Mouse (Mus musculus) C2C12 (cell line): Measurements from ENCODE around the gene Taf12. TPM values are rescaled to one million over a fixed set of nuclear protein-coding genes. Genes with fewer than 3 reads are reported as not detected.
A peak's percentile ranks its signal among the peaks of the same experiment; 100 is the strongest.

Experiments
- H3K27me3 ChIP-seq: one replicate; pipeline ENCODE4 v1.6.1; 2011; ENCODE audit not compliant: control insufficient read depth, insufficient read depth, insufficient read length
- H3K36me3 ChIP-seq: one replicate; pipeline ENCODE4 v1.6.1; 2011; ENCODE audit not compliant: control insufficient read depth, insufficient read depth
- H3K4me3 ChIP-seq: one replicate; pipeline ENCODE4 v1.5.1; 2011; ENCODE audit warnings: mild to moderate bottlenecking, control low read depth; ENCODE audit not compliant: poor library complexity, insufficient read depth, severe bottlenecking
- H3K79me2 ChIP-seq: one replicate; pipeline ENCODE4 v1.6.1; 2011; ENCODE audit not compliant: control insufficient read depth, insufficient read depth
- H3K79me3 ChIP-seq: one replicate; pipeline ENCODE4 v1.6.1; 2011; ENCODE audit warnings: low read depth, control low read depth
- H3ac ChIP-seq: one replicate; pipeline ENCODE3; 2011; ENCODE audit warnings: low read depth; ENCODE audit not compliant: control insufficient read depth, insufficient read length
- FOSL1 ChIP-seq: IDR thresholded peaks from one replicate; pipeline ENCODE4 v1.8.0; 2011; ENCODE audit warnings: mild to moderate bottlenecking, low read length; ENCODE audit not compliant: poor library complexity, insufficient read depth, severe bottlenecking
- MAX ChIP-seq: IDR thresholded peaks from one replicate; pipeline ENCODE4 v1.6.1; 2011; ENCODE audit warnings: mild to moderate bottlenecking, control low read depth
- MYOG ChIP-seq: IDR thresholded peaks from one replicate; pipeline ENCODE4 v1.6.1; 2011; ENCODE audit not compliant: control insufficient read depth, insufficient read length; ENCODE audit errors: extremely low read depth
- USF1 ChIP-seq: IDR thresholded peaks from one replicate; pipeline ENCODE4 v1.6.1; 2011; ENCODE audit warnings: low read depth, mild to moderate bottlenecking, control low read depth, moderate library complexity
- polyA plus RNA-seq: library from polyadenylated mRNA; unstranded; fragments of >200 nt; fragmentation: generic; extraction: Trizol; gene quantifications from one replicate; pipeline ENCODE4 v1.2.1, GENCODE M21; 2012; ENCODE audit warnings: missing spikeins

Gene Taf12
- polyA plus RNA-seq, 1 experiment: 29.7 TPM

DNA sequence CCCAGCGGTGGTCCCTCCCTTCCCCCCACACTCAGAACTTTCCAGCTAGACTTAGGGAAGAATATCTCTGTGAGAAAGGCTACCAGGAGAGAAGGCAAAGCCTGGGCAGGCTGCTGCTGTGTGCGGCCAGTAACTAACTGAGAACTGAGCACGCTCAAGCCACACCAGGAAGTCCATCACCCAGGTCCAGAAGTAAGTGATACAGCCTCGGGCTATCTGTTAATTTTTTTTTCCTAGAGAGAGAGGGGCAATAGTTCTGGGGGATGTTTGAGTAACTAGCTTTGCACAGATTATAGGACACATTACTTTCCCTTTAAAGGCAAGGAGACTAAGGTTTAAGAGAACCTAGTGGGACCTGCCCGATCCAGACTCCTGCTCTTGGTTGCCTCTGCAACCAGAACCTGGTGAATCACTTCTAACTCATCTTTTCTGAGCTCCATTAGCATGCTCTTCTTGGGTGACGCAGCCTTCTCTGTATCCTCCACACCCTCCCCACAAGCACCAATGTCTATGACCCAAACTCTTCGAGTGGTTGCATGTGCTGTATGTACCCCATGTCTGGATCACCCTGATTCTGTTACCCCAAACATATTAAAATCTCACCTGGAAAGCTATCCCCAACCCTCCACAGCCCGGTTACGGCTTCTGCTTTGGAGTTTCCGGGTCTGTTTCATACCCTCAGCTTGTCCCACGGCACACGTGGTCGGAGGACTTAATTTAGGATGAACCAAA is 70.4 kb downstream of the Taf12 start:
- Histone ChIP-seq H3K4me3 (peak overlapping the region; percentile 92), H3K79me3 (peaks cover 56% of the 10 kb centered on the region), H3K27me3 (no peaks in the 10 kb centered on the region), H3K79me2 (peaks cover 59% of the 10 kb centered on the region), H3ac (peak overlapping the region; percentile 82), H3K36me3 (peaks cover 32% of the 10 kb centered on the region)
- TF ChIP-seq FOSL1: peak; percentile 3
- TF ChIP-seq USF1: peak; percentile 52
- TF ChIP-seq MAX: peak; percentile 77
- no peak for TF ChIP-seq MYOG

Other genes with a start within 250 kb of the Taf12 start
- not detected for gene Gm10300, start 199.7 kb upstream of the Taf12 start, polyA plus RNA-seq
- 7.1 TPM for gene Epb41, start 199.1 kb upstream of the Taf12 start, polyA plus RNA-seq
- 0.09 TPM for gene Oprd1, start 129.9 kb upstream of the Taf12 start, polyA plus RNA-seq
- 24.5 TPM for gene Ythdf2, start 62.1 kb upstream of the Taf12 start, polyA plus RNA-seq
- gene Gmeb1, start 12.8 kb upstream of the Taf12 start, polyA plus RNA-seq: 13.0 TPM
- 0.42 TPM for gene Rab42, start 29.0 kb downstream of the Taf12 start, polyA plus RNA-seq
- gene Trnau1ap, start 55.2 kb downstream of the Taf12 start, polyA plus RNA-seq: 55.1 TPM
- gene Rcc1, start 79.2 kb downstream of the Taf12 start, polyA plus RNA-seq: 110 TPM
- 21.8 TPM for gene Phactr4, start 148.1 kb downstream of the Taf12 start, polyA plus RNA-seq
- gene Med18, start 189.5 kb downstream of the Taf12 start, polyA plus RNA-seq: 13.4 TPM
- 21.5 TPM for gene Sesn2, start 236.1 kb downstream of the Taf12 start, polyA plus RNA-seq